Mouse (Mus musculus) layer of hippocampus, postnatal 25 days (tissue): ENCODE data around the gene Thop1. TPM values are rescaled to one million over a fixed set of nuclear protein-coding genes. Genes with fewer than 3 reads are reported as not detected.
"Not testable (repeated sequence)": the region's sequence is repeated elsewhere in the genome, so short reads cannot be mapped to it uniquely, and the experiment has no call there.

Experiments used
- DNase-seq, 2 experiments: peaks; one replicate each; pipeline ENCODE4 v3.0.0; 2022; ENCODE audit warnings: mixed read lengths in 2 of 2, low spot score in 1 of 2; ENCODE audit errors: extremely low spot score in 1 of 2
- total RNA-seq, 2 experiments: library from RNA; stranded (reverse); gene quantifications; 2 replicates each; pipeline ENCODE4 v1.2.3; 2021

The Thop1 gene
- total RNA-seq = 10 to 100 TPM; 51.3 to 54.6 TPM

- DNase-seq = peak; percentile 83 to 90
These were observed at the start of gene Thop1 for GRCm38 (mm10) chr10:81069836-81070235. Gene Thop1, plus strand, starts transcription at chr10:81070035.

- DNase-seq = no peak
These were observed 49.6 kb upstream of the Thop1 start for GRCm38 (mm10) chr10:81020207-81020606.

- DNase-seq = no peak
These were observed 48.2 kb upstream of the Thop1 start for GRCm38 (mm10) chr10:81021547-81022110.

GRCm38 (mm10) chr10:81022744-81023143 lies 47.1 kb upstream of the Thop1 start:
- DNase-seq = no peak

- no peak for DNase-seq
These were observed 45.4 kb upstream of the Thop1 start for GRCm38 (mm10) chr10:81024346-81024937.

- DNase-seq = peak in 1 of 2 experiments; percentile 31
These were observed 44.7 kb upstream of the Thop1 start for GRCm38 (mm10) chr10:81025047-81025621.

GRCm38 (mm10) chr10:81025639-81026275 lies 44.1 kb upstream of the Thop1 start, which contains the start of gene Diras1:
Gene Diras1, minus strand, starts transcription at chr10:81025662.
- DNase-seq = no peak

GRCm38 (mm10) chr10:81026857-81027256 lies 43.0 kb upstream of the Thop1 start:
- no peak for DNase-seq

- no peak for DNase-seq
These were observed 42.5 kb upstream of the Thop1 start for GRCm38 (mm10) chr10:81027331-81027730.

GRCm38 (mm10) chr10:81028219-81028618 lies 41.6 kb upstream of the Thop1 start:
- DNase-seq = no peak

- DNase-seq = no peak
These were observed 40.8 kb upstream of the Thop1 start for GRCm38 (mm10) chr10:81029031-81029430.

- DNase-seq = no peak
These were observed 36.2 kb upstream of the Thop1 start for GRCm38 (mm10) chr10:81033586-81033985.

GRCm38 (mm10) chr10:81036251-81036650 lies 33.6 kb upstream of the Thop1 start:
- DNase-seq = no peak

GRCm38 (mm10) chr10:81036988-81037580 lies 32.8 kb upstream of the Thop1 start, which contains the start of gene Slc39a3:
Gene Slc39a3, minus strand, starts transcription at chr10:81037426.
- DNase-seq = peak; percentile 98 to 99

- DNase-seq = peak; percentile 55 to 81
These were observed 28.2 kb upstream of the Thop1 start for GRCm38 (mm10) chr10:81041458-81042175.

- DNase-seq = not testable (repeated sequence)
These were observed 24.6 kb upstream of the Thop1 start for GRCm38 (mm10) chr10:81045246-81045645.

GRCm38 (mm10) chr10:81050645-81051044 lies 19.2 kb upstream of the Thop1 start:
- DNase-seq = no peak

GRCm38 (mm10) chr10:81051133-81051532 lies 18.7 kb upstream of the Thop1 start:
- no peak for DNase-seq

GRCm38 (mm10) chr10:81052577-81052976 lies 17.3 kb upstream of the Thop1 start:
- no peak for DNase-seq

GRCm38 (mm10) chr10:81055169-81055568 lies 14.7 kb upstream of the Thop1 start:
- DNase-seq = no peak
